Mouse (Mus musculus): ENCODE measurements around the gene Prdx3. TPM values are rescaled to one million over a fixed set of nuclear protein-coding genes. Genes with fewer than 3 reads are reported as not detected.

The Prdx3 gene
- polyA plus RNA-seq, 1 experiment = 105 TPM

- no peaks in the 10 kb centered on the region for H3K27me3 ChIP-seq (ENCODE audit: control insufficient read depth, insufficient read depth, insufficient read length)
- H3K4me3 ChIP-seq = peak within 1 kb of the TSS; percentile 53
- peak within 1 kb of the TSS; percentile 61 for H3ac ChIP-seq (ENCODE audit: control insufficient read depth, insufficient read length)
- no peaks in the 10 kb centered on the region for H3K79me2 ChIP-seq (ENCODE audit: control insufficient read depth, insufficient read depth)
- H3K4me2 ChIP-seq (ENCODE audit: low read depth) = peak within 1 kb of the TSS; percentile 96
- no peaks in the 10 kb centered on the region for H3K36me3 ChIP-seq (ENCODE audit: control insufficient read depth, insufficient read depth)
- no peak for TF ChIP-seq POLR2AphosphoS2 (IDR thresholded peaks at IDR 0.05; ENCODE audit: insufficient read length, low read depth)
- TF ChIP-seq TCF12 (IDR thresholded peaks at IDR 0.05; ENCODE audit: insufficient read depth, poor library complexity, severe bottlenecking) = no peak
- TF ChIP-seq USF1 (IDR thresholded peaks at IDR 0.05; ENCODE audit: low read depth) = no peak
- TF ChIP-seq REST (IDR thresholded peaks at IDR 0.05; ENCODE audit: insufficient read depth, insufficient read length) = no peak
- TF ChIP-seq SRF (IDR thresholded peaks at IDR 0.05; ENCODE audit: control insufficient read depth, insufficient read length, low read depth) = no peak
- TF ChIP-seq CEBPB (IDR thresholded peaks at IDR 0.05; ENCODE audit: insufficient read depth, poor library complexity, severe bottlenecking) = no peak
- TF ChIP-seq POLR2A (IDR thresholded peaks at IDR 0.05; ENCODE audit: insufficient read length, low read depth) = peak; percentile 48
- TF ChIP-seq E2F4 (IDR thresholded peaks at IDR 0.05; ENCODE audit: insufficient read depth) = no peak
Measured at GRCm38 (mm10) chr19:60889714-60890315, 15.5 kb upstream of the Prdx3 start, which contains the start of gene Grk5. Grk5 (plus strand) TSS chr19:60889749.

DNA sequence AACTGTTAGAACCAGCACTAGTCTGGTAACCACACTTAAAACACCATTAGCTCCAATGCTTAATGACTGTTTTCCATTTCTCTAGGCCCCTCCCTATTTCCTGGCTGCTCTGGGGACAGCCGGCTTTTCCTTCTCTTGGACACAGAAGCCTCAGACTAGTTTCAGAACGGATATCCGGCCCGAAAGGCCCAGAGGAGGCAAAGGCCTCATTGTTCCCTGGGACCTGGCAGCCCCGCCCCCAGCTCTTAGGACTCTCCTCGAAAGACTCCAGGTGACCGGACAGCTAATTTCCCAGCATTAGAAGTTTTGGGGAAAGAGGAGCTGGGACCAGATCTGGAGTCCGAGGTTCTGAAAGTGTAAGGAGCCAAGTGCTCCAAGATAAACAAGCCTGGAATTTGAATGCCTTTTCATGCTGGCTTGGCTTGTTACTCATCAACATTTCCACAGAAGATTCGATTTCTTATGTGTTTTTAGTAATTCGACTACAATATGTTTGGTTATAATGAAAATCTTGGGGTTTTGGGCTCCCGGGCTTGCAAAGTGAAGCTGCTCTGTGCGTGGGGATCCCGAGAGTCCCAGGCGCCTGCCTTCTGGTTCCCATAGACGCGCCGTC is 14.9 kb upstream of the Prdx3 start:
- no peak for TF ChIP-seq TCF12 (IDR thresholded peaks at IDR 0.05; ENCODE audit: insufficient read depth, poor library complexity, severe bottlenecking)
- no peak for TF ChIP-seq MYOG (IDR thresholded peaks at IDR 0.05; ENCODE audit: control insufficient read depth in 1 of 3, insufficient read depth in 1 of 3, insufficient read length in 2 of 3, low read depth in 2 of 3)
- no peak for TF ChIP-seq REST (IDR thresholded peaks at IDR 0.05; ENCODE audit: insufficient read depth, insufficient read length)
- no peak for TF ChIP-seq SRF (IDR thresholded peaks at IDR 0.05; ENCODE audit: control insufficient read depth, insufficient read length, low read depth)
- TF ChIP-seq MAX (IDR thresholded peaks at IDR 0.05; ENCODE audit: low read depth) = no peak
- no peak for TF ChIP-seq TCF3 (IDR thresholded peaks at IDR 0.05; ENCODE audit: insufficient read length, low read depth)
- no peak for TF ChIP-seq POLR2A (IDR thresholded peaks at IDR 0.05; ENCODE audit: insufficient read length, low read depth)
- TF ChIP-seq POLR2AphosphoS2 (IDR thresholded peaks at IDR 0.05; ENCODE audit: insufficient read length, low read depth) = no peak
- TF ChIP-seq CEBPB (IDR thresholded peaks at IDR 0.05; ENCODE audit: insufficient read depth, poor library complexity, severe bottlenecking) = no peak
- no peak for TF ChIP-seq MYOD1 (IDR thresholded peaks at IDR 0.05; ENCODE audit: control insufficient read depth in 1 of 3, insufficient read length in 2 of 3, low read depth in 2 of 3)
- no peak for TF ChIP-seq USF1 (IDR thresholded peaks at IDR 0.05; ENCODE audit: low read depth)
- no peak for TF ChIP-seq E2F4 (IDR thresholded peaks at IDR 0.05; ENCODE audit: insufficient read depth)
- H3K36me3 ChIP-seq (ENCODE audit: control insufficient read depth, insufficient read depth) = no peaks in the 10 kb centered on the region

DNA sequence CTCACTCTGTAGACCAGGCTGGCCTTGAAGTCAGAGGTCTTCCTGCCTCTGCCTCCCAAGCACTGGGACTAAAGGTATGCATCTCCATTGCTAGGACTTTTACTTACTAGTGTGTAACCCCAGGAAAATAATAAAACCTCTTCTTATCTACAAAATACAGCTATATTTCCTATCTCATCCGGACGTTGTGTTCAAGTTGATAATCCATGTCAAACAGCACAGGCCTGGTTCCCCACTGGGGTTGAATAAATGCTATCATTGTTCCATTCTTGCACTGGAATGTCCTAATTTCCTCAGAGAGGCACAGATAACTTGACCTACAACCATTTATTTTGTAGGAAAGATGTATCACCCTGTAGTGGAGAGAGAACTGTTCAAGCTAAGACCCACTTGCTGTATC is 13.3 kb upstream of the Prdx3 start:
- Histone ChIP-seq H3K36me3 (ENCODE audit: control insufficient read depth, insufficient read depth) (no peaks in the 10 kb centered on the region), H3ac (ENCODE audit: control insufficient read depth, insufficient read length) (no peak overlapping the region), H3K27me3 (ENCODE audit: control insufficient read depth, insufficient read depth, insufficient read length) (no peaks in the 10 kb centered on the region), H3K79me2 (ENCODE audit: control insufficient read depth, insufficient read depth) (no peaks in the 10 kb centered on the region), H3K4me2 (ENCODE audit: low read depth) (no peak overlapping the region), H3K4me3 (no peak overlapping the region)
- TF ChIP-seq E2F4 (IDR thresholded peaks at IDR 0.05; ENCODE audit: insufficient read depth) (no peak), MAX (IDR thresholded peaks at IDR 0.05; ENCODE audit: low read depth) (no peak), TCF12 (IDR thresholded peaks at IDR 0.05; ENCODE audit: insufficient read depth, poor library complexity, severe bottlenecking) (no peak), POLR2A (IDR thresholded peaks at IDR 0.05; ENCODE audit: insufficient read length, low read depth) (no peak), POLR2AphosphoS2 (IDR thresholded peaks at IDR 0.05; ENCODE audit: insufficient read length, low read depth) (no peak), USF1 (IDR thresholded peaks at IDR 0.05; ENCODE audit: low read depth) (no peak)

More for the DNA sequence above, 14.9 kb upstream of the Prdx3 start:
- peak overlapping the region; percentile 96 for H3K4me2 ChIP-seq (ENCODE audit: low read depth)
- peak overlapping the region; percentile 61 for H3ac ChIP-seq (ENCODE audit: control insufficient read depth, insufficient read length)
- H3K4me3 ChIP-seq = peak overlapping the region; percentile 53
- H3K79me2 ChIP-seq (ENCODE audit: control insufficient read depth, insufficient read depth) = no peaks in the 10 kb centered on the region
- H3K27me3 ChIP-seq (ENCODE audit: control insufficient read depth, insufficient read depth, insufficient read length) = no peaks in the 10 kb centered on the region

DNA sequence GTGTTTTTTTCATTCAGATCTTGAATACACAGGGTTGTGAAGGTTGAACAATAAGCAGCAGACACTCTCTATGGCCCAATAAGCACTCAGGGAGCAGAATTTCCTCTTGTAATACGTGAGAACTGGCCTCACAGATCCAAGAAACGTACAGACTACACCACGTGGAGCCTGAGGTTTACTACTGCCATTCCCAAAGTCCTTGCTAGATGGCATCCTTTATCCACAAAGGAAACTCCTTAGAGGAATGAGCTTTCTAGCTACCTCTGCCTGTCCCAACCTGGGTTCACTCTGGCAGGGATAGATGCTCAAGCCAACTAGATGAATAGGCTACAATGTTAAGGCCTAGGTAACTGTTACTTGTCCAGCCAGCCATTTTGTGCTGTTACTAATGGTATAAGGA is 8.8 kb upstream of the Prdx3 start:
- no peak overlapping the region for H3ac ChIP-seq (ENCODE audit: control insufficient read depth, insufficient read length)
- no peaks in the 10 kb centered on the region for H3K36me3 ChIP-seq (ENCODE audit: control insufficient read depth, insufficient read depth)
- H3K79me2 ChIP-seq (ENCODE audit: control insufficient read depth, insufficient read depth) = no peaks in the 10 kb centered on the region
- no peak overlapping the region for H3K4me3 ChIP-seq
- H3K4me2 ChIP-seq (ENCODE audit: low read depth) = no peak overlapping the region
- TF ChIP-seq USF1 (IDR thresholded peaks at IDR 0.05; ENCODE audit: low read depth) (peak; percentile 42), CEBPB (IDR thresholded peaks at IDR 0.05; ENCODE audit: insufficient read depth, poor library complexity, severe bottlenecking) (no peak)
- H3K27me3 ChIP-seq (ENCODE audit: control insufficient read depth, insufficient read depth, insufficient read length) = no peaks in the 10 kb centered on the region

DNA sequence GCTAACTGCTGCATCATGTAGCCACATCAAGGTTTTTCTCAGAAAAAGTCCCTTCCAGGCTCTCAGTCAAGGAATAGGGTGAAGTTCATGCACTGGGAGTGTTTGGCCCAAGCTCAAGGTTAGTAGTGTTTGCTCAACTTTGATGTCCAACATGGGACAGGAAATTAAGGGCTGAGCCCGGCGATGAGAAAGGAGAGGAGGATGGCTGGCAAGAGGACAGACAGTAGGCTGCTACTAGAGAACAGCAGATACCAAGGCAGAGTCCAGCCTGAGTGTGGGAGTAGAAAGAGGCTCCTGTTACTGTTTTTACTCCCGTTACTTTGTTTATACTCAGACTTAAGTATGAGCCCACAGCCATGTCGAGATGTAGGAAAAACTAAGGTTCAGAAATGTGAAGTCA is 855 bp downstream of the Prdx3 start:
- peak overlapping the region; percentile 55 for H3K4me3 ChIP-seq
- H3K79me2 ChIP-seq (ENCODE audit: control insufficient read depth, insufficient read depth) = peaks cover 13% of the 10 kb centered on the region
- TF ChIP-seq MYOG (IDR thresholded peaks at IDR 0.05; ENCODE audit: control insufficient read depth in 1 of 3, insufficient read depth in 1 of 3, insufficient read length in 2 of 3, low read depth in 2 of 3) (no peak), POLR2A (IDR thresholded peaks at IDR 0.05; ENCODE audit: insufficient read length, low read depth) (no peak), POLR2AphosphoS2 (IDR thresholded peaks at IDR 0.05; ENCODE audit: insufficient read length, low read depth) (no peak), E2F4 (IDR thresholded peaks at IDR 0.05; ENCODE audit: insufficient read depth) (no peak), MAX (IDR thresholded peaks at IDR 0.05; ENCODE audit: low read depth) (no peak), SRF (IDR thresholded peaks at IDR 0.05; ENCODE audit: control insufficient read depth, insufficient read length, low read depth) (no peak), CEBPB (IDR thresholded peaks at IDR 0.05; ENCODE audit: insufficient read depth, poor library complexity, severe bottlenecking) (no peak), USF1 (IDR thresholded peaks at IDR 0.05; ENCODE audit: low read depth) (no peak), TCF3 (IDR thresholded peaks at IDR 0.05; ENCODE audit: insufficient read length, low read depth) (no peak), MYOD1 (IDR thresholded peaks at IDR 0.05; ENCODE audit: control insufficient read depth in 1 of 3, insufficient read length in 2 of 3, low read depth in 2 of 3) (no peak)
- peak overlapping the region; percentile 52 for H3ac ChIP-seq (ENCODE audit: control insufficient read depth, insufficient read length)
- H3K36me3 ChIP-seq (ENCODE audit: control insufficient read depth, insufficient read depth) = peaks cover 17% of the 10 kb centered on the region
- peak overlapping the region; percentile 92 for H3K4me2 ChIP-seq (ENCODE audit: low read depth)
- no peaks in the 10 kb centered on the region for H3K27me3 ChIP-seq (ENCODE audit: control insufficient read depth, insufficient read depth, insufficient read length)

All from myocyte (in vitro differentiated cells).